Mouse (Mus musculus): ENCODE measurements around the gene Pipox.

The Pipox gene

GRCm38 (mm10) chr11:77848131-77848530 lies 45.8 kb downstream of the Pipox start:
- in situ Hi-C loops (cut with MboI), result no loop called here

GRCm38 (mm10) chr11:77847599-77848128 lies 46.2 kb downstream of the Pipox start:
- in situ Hi-C loops (cut with MboI), result no loop called here

GRCm38 (mm10) chr11:77843906-77844200 lies 50.0 kb downstream of the Pipox start:
- in situ Hi-C loops (cut with MboI), result no loop called here

- in situ Hi-C loops (cut with MboI), result no loop called here
Observed at GRCm38 (mm10) chr11:77843068-77843905, 50.6 kb downstream of the Pipox start.

GRCm38 (mm10) chr11:77840523-77841245 lies 53.2 kb downstream of the Pipox start:
- in situ Hi-C loops (cut with MboI), result no loop called here

GRCm38 (mm10) chr11:77837856-77838255 lies 56.0 kb downstream of the Pipox start:
- in situ Hi-C loops (cut with MboI), result no loop called here

- in situ Hi-C loops (cut with MboI), result no loop called here
Observed at GRCm38 (mm10) chr11:77836751-77837150, 57.1 kb downstream of the Pipox start.

- in situ Hi-C loops (cut with MboI), result no loop called here
Observed at GRCm38 (mm10) chr11:77836290-77836689, 57.6 kb downstream of the Pipox start.

- in situ Hi-C loops (cut with MboI), result no loop called here
Observed at GRCm38 (mm10) chr11:77835109-77835508, 58.8 kb downstream of the Pipox start.

- in situ Hi-C loops (cut with MboI), result no loop called here
Observed at GRCm38 (mm10) chr11:77832541-77832940, 61.4 kb downstream of the Pipox start.

- in situ Hi-C loops (cut with MboI), result no loop called here
Observed at GRCm38 (mm10) chr11:77830875-77831274, 63.0 kb downstream of the Pipox start.

All from mature B cell (primary cell).